Mouse (Mus musculus) MEL (cell line): Measurements from ENCODE around the gene Th. TPM values are rescaled to one million over a fixed set of nuclear protein-coding genes. Genes with fewer than 3 reads are reported as not detected.
A peak's percentile ranks its signal among the peaks of the same experiment; 100 is the strongest.

Experiments used
- DNase-seq: peaks from one replicate; pipeline ENCODE4 v3.0.0; 2011; ENCODE audit warnings: low read depth, low spot score
- H3K27ac ChIP-seq: 2 replicates; pipeline ENCODE4 v1.5.1; 2012; ENCODE audit warnings: low read depth, mild to moderate bottlenecking, control low read depth, low read length, moderate library complexity; ENCODE audit not compliant: control insufficient read depth
- H3K27me3 ChIP-seq, 2 experiments: fragments of 150-350 bp in 1 of 2; sonication (generic) in 1 of 2; 2 replicates each; pipeline ENCODE4 v1.6.1; 2012; ENCODE audit warnings: low read length in 2 of 2, mild to moderate bottlenecking in 2 of 2, improper control_type of control experiment in 1 of 2, moderate library complexity in 1 of 2; ENCODE audit not compliant: insufficient read depth in 2 of 2, control insufficient read depth in 1 of 2
- H3K36me3 ChIP-seq, 2 experiments: 2 replicates each; pipeline ENCODE4 v1.6.1; 2012 to 2014; ENCODE audit warnings: low read length in 2 of 2, improper control_type of control experiment in 1 of 2, inconsistent platforms in 1 of 2, mild to moderate bottlenecking in 1 of 2; ENCODE audit not compliant: insufficient read depth in 2 of 2, control insufficient read depth in 1 of 2
- H3K4me1 ChIP-seq, 2 experiments: fragments of 150-350 bp in 1 of 2; sonication (generic) in 1 of 2; 2 replicates each; pipeline ENCODE4 v1.6.1; 2012; ENCODE audit warnings: low read length in 2 of 2, improper control_type of control experiment in 1 of 2, mild to moderate bottlenecking in 1 of 2; ENCODE audit not compliant: insufficient read depth in 2 of 2, control insufficient read depth in 1 of 2
- H3K4me3 ChIP-seq, 2 experiments: fragments of 150-350 bp in 1 of 2; sonication (generic) in 1 of 2; 2 replicates each; pipeline ENCODE4 v1.5.1; 2012; ENCODE audit warnings: low read depth in 2 of 2, low read length in 2 of 2, mild to moderate bottlenecking in 2 of 2, moderate library complexity in 2 of 2, control low read depth in 1 of 2, improper control_type of control experiment in 1 of 2; ENCODE audit not compliant: control insufficient read depth in 1 of 2, insufficient read depth in 1 of 2
- H3K79me2 ChIP-seq: 2 replicates; pipeline ENCODE4 v1.6.1; 2012; ENCODE audit warnings: mild to moderate bottlenecking, low read length, moderate library complexity; ENCODE audit not compliant: control insufficient read depth, poor library complexity, insufficient read depth
- H3K9ac ChIP-seq: 2 replicates; pipeline ENCODE4 v1.6.1; 2012; ENCODE audit warnings: low read depth, mild to moderate bottlenecking, control low read depth, low read length, moderate library complexity; ENCODE audit not compliant: control insufficient read depth, poor library complexity, severe bottlenecking
- H3K9me3 ChIP-seq: fragments of 150-350 bp; sonication (generic); replicated peaks from 2 replicates; pipeline ENCODE4 v1.6.1; 2012; ENCODE audit warnings: mild to moderate bottlenecking, low read length, improper control_type of control experiment, moderate library complexity; ENCODE audit not compliant: insufficient read depth
- BHLHE40 ChIP-seq: IDR thresholded peaks from 2 replicates; pipeline ENCODE4 v1.6.1; 2012; ENCODE audit warnings: low read depth, mild to moderate bottlenecking, inconsistent platforms, low read length, improper control_type of control experiment, borderline replicate concordance
- CTCF ChIP-seq, 3 experiments: IDR thresholded peaks in 2 of 3; conservative IDR thresholded peaks in 1 of 3; 2 replicates each; pipeline ENCODE4 v1.5.1; 2011 to 2012; ENCODE audit warnings: low read length in 3 of 3, low read depth in 2 of 3, mild to moderate bottlenecking in 2 of 3, improper control_type of control experiment in 1 of 3, inconsistent platforms in 1 of 3, mixed read lengths in 1 of 3, moderate library complexity in 1 of 3; ENCODE audit not compliant: control insufficient read depth in 1 of 3, insufficient read depth in 1 of 3, poor library complexity in 1 of 3, severe bottlenecking in 1 of 3
- ELF1 ChIP-seq: IDR thresholded peaks from 2 replicates; pipeline ENCODE4 v1.6.1; 2014; ENCODE audit warnings: low read depth, mild to moderate bottlenecking, inconsistent platforms, low read length, improper control_type of control experiment, moderate library complexity
- EP300 ChIP-seq, 2 experiments: IDR thresholded peaks; 2 replicates each; pipeline ENCODE4 v1.6.1; 2011; ENCODE audit warnings: improper control_type of control experiment in 2 of 2, low read length in 2 of 2, low read depth in 1 of 2, mild to moderate bottlenecking in 1 of 2
- ETS1 ChIP-seq: IDR thresholded peaks from 2 replicates; pipeline ENCODE4 v1.6.1; 2012; ENCODE audit warnings: low read depth, mild to moderate bottlenecking, inconsistent platforms, low read length, improper control_type of control experiment, moderate library complexity
- GABPA ChIP-seq: IDR thresholded peaks from 2 replicates; pipeline ENCODE4 v1.6.1; 2012; ENCODE audit warnings: low read depth, mild to moderate bottlenecking, inconsistent platforms, low read length, improper control_type of control experiment, moderate library complexity
- JUND ChIP-seq: IDR thresholded peaks from 2 replicates; pipeline ENCODE4 v1.6.1; 2011; ENCODE audit warnings: low read depth, mild to moderate bottlenecking, improper control_type of control experiment, low read length
- KAT2A ChIP-seq: conservative IDR thresholded peaks from 2 replicates; pipeline ENCODE4 v1.6.1; 2012; ENCODE audit warnings: low read depth, low read length, improper control_type of control experiment, inconsistent platforms
- MXI1 ChIP-seq: IDR thresholded peaks from 2 replicates; pipeline ENCODE4 v1.6.1; 2011; ENCODE audit warnings: mild to moderate bottlenecking, low read depth, low read length, improper control_type of control experiment
- MYB ChIP-seq: IDR thresholded peaks from 2 replicates; pipeline ENCODE4 v1.6.1; 2011; ENCODE audit warnings: mild to moderate bottlenecking, low read depth, low read length, improper control_type of control experiment
- MYC ChIP-seq: IDR thresholded peaks from 2 replicates; pipeline ENCODE4 v1.6.1; 2011; ENCODE audit warnings: low read depth, mild to moderate bottlenecking, low read length, improper control_type of control experiment, moderate library complexity
- NELFE ChIP-seq: IDR thresholded peaks from 2 replicates; pipeline ENCODE4 v1.6.1; 2011; ENCODE audit warnings: low read depth, low read length, improper control_type of control experiment
- POLR2A ChIP-seq, 2 experiments: IDR thresholded peaks; 2 replicates each; pipeline ENCODE4 v1.6.1; 2011 to 2012; ENCODE audit warnings: low read length in 2 of 2, mild to moderate bottlenecking in 2 of 2, control low read depth in 1 of 2, improper control_type of control experiment in 1 of 2, low read depth in 1 of 2, moderate library complexity in 1 of 2; ENCODE audit not compliant: control insufficient read depth in 1 of 2, insufficient read depth in 1 of 2, poor library complexity in 1 of 2
- POLR2AphosphoS2 ChIP-seq: IDR thresholded peaks from 2 replicates; pipeline ENCODE4 v1.6.1; 2011; ENCODE audit warnings: low read length, improper control_type of control experiment
- POLR2AphosphoS5 ChIP-seq: IDR thresholded peaks from 2 replicates; pipeline ENCODE4 v1.6.1; 2012; ENCODE audit warnings: low read depth, borderline replicate concordance, mild to moderate bottlenecking, inconsistent platforms, low read length, moderate library complexity, mixed read lengths
- RAD21 ChIP-seq: IDR thresholded peaks from 2 replicates; pipeline ENCODE4 v1.6.1; 2011; ENCODE audit warnings: mild to moderate bottlenecking, low read depth, low read length, improper control_type of control experiment
- SIN3A ChIP-seq: IDR thresholded peaks from 2 replicates; pipeline ENCODE4 v1.6.1; 2012; ENCODE audit warnings: low read length, improper control_type of control experiment, inconsistent platforms
- SMC3 ChIP-seq: IDR thresholded peaks from 2 replicates; pipeline ENCODE4 v1.6.1; 2011; ENCODE audit warnings: low read depth, low read length, improper control_type of control experiment
- TBP ChIP-seq: IDR thresholded peaks from 2 replicates; pipeline ENCODE4 v1.8.0; 2011; ENCODE audit warnings: low read depth, low read length, improper control_type of control experiment
- TCF12 ChIP-seq: IDR thresholded peaks from 2 replicates; pipeline ENCODE4 v1.6.1; 2014; ENCODE audit warnings: low read depth, mild to moderate bottlenecking, inconsistent platforms, low read length, improper control_type of control experiment, moderate library complexity
- UBTF ChIP-seq: IDR thresholded peaks from 2 replicates; pipeline ENCODE4 v1.6.1; 2012; ENCODE audit warnings: low read depth, mild to moderate bottlenecking, inconsistent platforms, low read length, improper control_type of control experiment, moderate library complexity, borderline replicate concordance; ENCODE audit not compliant: insufficient read depth
- USF2 ChIP-seq, 2 experiments: IDR thresholded peaks; 2 replicates each; pipeline ENCODE4 v1.6.1; 2011 to 2012; ENCODE audit warnings: improper control_type of control experiment in 2 of 2, low read length in 2 of 2, borderline replicate concordance in 1 of 2, inconsistent platforms in 1 of 2, low read depth in 1 of 2, mild to moderate bottlenecking in 1 of 2; ENCODE audit not compliant: insufficient read depth in 1 of 2
- ZC3H11A ChIP-seq: IDR thresholded peaks from 2 replicates; pipeline ENCODE4 v1.6.1; 2012; ENCODE audit warnings: low read depth, mild to moderate bottlenecking, inconsistent platforms, low read length, improper control_type of control experiment
- ZKSCAN1 ChIP-seq: IDR thresholded peaks from 2 replicates; pipeline ENCODE4 v1.6.1; 2012; ENCODE audit warnings: low read depth, mild to moderate bottlenecking, inconsistent platforms, low read length, improper control_type of control experiment, moderate library complexity
- ZMIZ1 ChIP-seq: IDR thresholded peaks from 2 replicates; pipeline ENCODE4 v1.6.1; 2012; ENCODE audit warnings: low read depth, mild to moderate bottlenecking, inconsistent platforms, low read length, improper control_type of control experiment, moderate library complexity
- ZNF384 ChIP-seq: IDR thresholded peaks from 2 replicates; pipeline ENCODE4 v1.6.1; 2012; ENCODE audit warnings: low read depth, mild to moderate bottlenecking, inconsistent platforms, low read length, improper control_type of control experiment
- polyA plus RNA-seq, 2 experiments: library from polyadenylated mRNA; stranded (reverse) in 1 of 2; unstranded in 1 of 2; fragments of >175 nt in 1 of 2; fragments of >200 nt in 1 of 2; gene quantifications; 2 replicates each; pipeline versions ENCODE4 v1.2.1 to v1.2.4; 2012; ENCODE audit warnings: low replicate concordance in 2 of 2, low read depth in 1 of 2; ENCODE audit not compliant: insufficient read length in 2 of 2, insufficient read depth in 1 of 2, missing spikeins in 1 of 2
- total RNA-seq: library from RNA; depleted of rRNA; stranded (reverse); fragments of 300-350 nt; gene quantifications from 2 replicates; pipeline ENCODE4 v1.2.3, GENCODE M21; 2012

The Th gene
- total and polyA plus RNA-seq, 3 experiments = not detected

DNA sequence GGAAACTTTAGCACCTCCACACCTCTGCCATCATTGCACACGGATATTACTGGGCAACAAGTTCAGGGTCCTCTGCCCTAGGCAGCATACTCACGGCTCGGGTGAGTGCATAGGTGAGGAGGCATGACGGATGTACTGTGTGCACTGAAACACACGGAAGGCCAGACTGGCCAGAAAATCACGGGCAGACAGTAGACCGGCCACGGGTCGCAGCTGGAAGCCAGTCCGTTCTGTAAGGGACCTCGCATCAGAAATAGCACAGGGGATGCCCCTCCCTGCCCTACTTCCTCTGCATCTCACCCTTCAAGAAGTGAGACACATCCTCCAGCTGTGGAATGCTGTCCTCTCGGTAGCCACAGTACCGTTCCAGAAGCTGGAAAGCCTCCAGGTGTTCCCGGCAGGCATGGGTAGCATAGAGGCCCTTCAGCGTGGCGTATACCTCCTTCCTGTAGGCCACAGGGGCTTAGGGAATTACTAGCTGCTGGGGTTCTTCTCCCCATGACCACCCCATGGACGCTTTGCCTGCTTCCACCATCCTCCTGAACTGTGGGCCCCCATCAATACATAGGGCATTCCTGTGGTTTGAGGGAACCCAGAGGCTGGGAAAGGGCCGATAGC, 35.6 kb downstream of the Th start:
- no peaks in the 10 kb centered on the region for H3K36me3 ChIP-seq
- no peak overlapping the region for H3K9ac ChIP-seq
- no peak for DNase-seq
- H3K9me3 ChIP-seq = no peaks in the 10 kb centered on the region
- TF ChIP-seq ZKSCAN1 (no peak), MYC (no peak), UBTF (no peak), SMC3 (no peak), CTCF (IDR thresholded peaks at IDR 0.05 in 2 of 3, conservative IDR thresholded peaks at IDR 0.05 in 1 of 3; ENCODE audit: control insufficient read depth in 1 of 3, insufficient read depth in 1 of 3, low read depth in 2 of 3, low read length in 3 of 3, poor library complexity in 1 of 3, severe bottlenecking in 1 of 3) (no peak), POLR2AphosphoS5 (no peak), ELF1 (no peak), SIN3A (no peak), NELFE (no peak), ZNF384 (no peak), POLR2AphosphoS2 (no peak), MYB (no peak), USF2 (IDR thresholded peaks at IDR 0.05; ENCODE audit: borderline replicate concordance in 1 of 2, insufficient read depth in 1 of 2, low read depth in 1 of 2, low read length in 2 of 2) (no peak), BHLHE40 (no peak), MXI1 (no peak), POLR2A (IDR thresholded peaks at IDR 0.05; ENCODE audit: control insufficient read depth in 1 of 2, insufficient read depth in 1 of 2, low read depth in 1 of 2, low read length in 2 of 2, poor library complexity in 1 of 2) (no peak), ZMIZ1 (no peak), ZC3H11A (no peak), ETS1 (no peak), JUND (no peak)
- TF ChIP-seq, all 39 proteins: peak for 0
- Histone ChIP-seq H3K27me3 (peaks cover 0 to 5% of the 10 kb centered on the region in 2 experiments; a peak in 3 of 4 replicates), H3K27ac (no peak overlapping the region), H3K4me1 (no peaks in the 10 kb centered on the region), H3K4me3 (no peak overlapping the region), H3K79me2 (no peaks in the 10 kb centered on the region)

DNA sequence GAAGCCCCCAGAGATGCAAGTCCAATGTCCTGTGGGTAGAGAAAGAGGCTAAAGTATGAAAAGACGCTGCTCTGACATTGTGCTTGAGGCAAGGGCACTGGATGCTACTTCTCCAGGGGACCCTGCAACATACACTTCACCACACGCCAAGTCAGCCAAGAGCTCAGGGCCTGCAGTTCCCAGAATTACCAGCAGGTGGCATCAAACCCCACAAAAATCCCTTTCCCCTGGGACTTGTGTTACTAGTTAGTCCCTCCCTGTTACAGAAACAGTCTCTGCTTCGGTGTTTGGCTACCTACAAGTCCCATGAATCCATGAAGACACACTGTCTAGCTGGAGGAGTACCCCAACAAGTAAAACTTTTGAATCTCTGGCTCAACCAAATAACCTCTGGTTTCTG, 36.3 kb downstream of the Th start:
- H3K27ac ChIP-seq = no peak overlapping the region
- no peak overlapping the region for H3K9ac ChIP-seq
- peak; percentile 81 for DNase-seq
- TF ChIP-seq UBTF (no peak), KAT2A (no peak), CTCF (IDR thresholded peaks at IDR 0.05 in 2 of 3, conservative IDR thresholded peaks at IDR 0.05 in 1 of 3; ENCODE audit: control insufficient read depth in 1 of 3, insufficient read depth in 1 of 3, low read depth in 2 of 3, low read length in 3 of 3, poor library complexity in 1 of 3, severe bottlenecking in 1 of 3) (peak; percentile 87 to 99 (median 96)), NELFE (no peak), GABPA (no peak), TBP (no peak), EP300 (IDR thresholded peaks at IDR 0.05; ENCODE audit: low read depth in 1 of 2, low read length in 2 of 2) (no peak), TCF12 (no peak), RAD21 (peak; percentile 91), SMC3 (peak; percentile 93), ZC3H11A (peak; percentile 84)
- TF ChIP-seq, all 39 proteins: peak for 4
- Histone ChIP-seq H3K79me2 (no peaks in the 10 kb centered on the region), H3K4me1 (no peaks in the 10 kb centered on the region), H3K36me3 (no peaks in the 10 kb centered on the region), H3K4me3 (no peak overlapping the region), H3K9me3 (no peaks in the 10 kb centered on the region), H3K27me3 (peaks cover 0 to 5% of the 10 kb centered on the region in 2 experiments; a peak in 3 of 4 replicates)
